Mouse (Mus musculus) CD4-positive helper T cell, adult 2 months (primary cell): ENCODE data around the gene Gm38655.
"Not testable (repeated sequence)": the region's sequence is repeated elsewhere in the genome, so short reads cannot be mapped to it uniquely, and the experiment has no call there.

ENCODE experiments used
- DNase-seq: peaks from one replicate; pipeline ENCODE4 v3.0.0-alpha.2; 2012; ENCODE audit warnings: low read depth, missing footprints, low spot score

The Gm38655 gene

DNA sequence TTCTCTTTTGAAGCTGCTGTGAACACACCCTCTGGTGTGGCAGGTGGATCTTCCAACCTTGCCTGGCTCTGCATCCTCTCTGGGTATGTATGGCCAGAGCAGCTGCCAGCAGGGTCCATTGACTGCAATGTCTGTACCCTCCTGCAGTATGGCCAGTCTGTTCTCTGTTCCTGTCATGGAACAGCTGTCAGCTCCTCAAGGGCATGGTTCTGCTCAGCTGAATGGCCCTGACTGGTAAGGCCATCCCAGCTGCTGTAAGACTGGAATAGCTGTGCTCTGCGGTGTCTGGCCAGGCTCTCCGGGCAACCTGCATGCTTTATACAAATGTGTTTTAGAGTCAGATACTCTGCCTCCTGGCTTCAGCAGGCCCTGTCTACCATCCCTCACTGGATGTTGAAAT is 5.6 kb downstream of the Gm38655 start:
- no peak for DNase-seq

DNA sequence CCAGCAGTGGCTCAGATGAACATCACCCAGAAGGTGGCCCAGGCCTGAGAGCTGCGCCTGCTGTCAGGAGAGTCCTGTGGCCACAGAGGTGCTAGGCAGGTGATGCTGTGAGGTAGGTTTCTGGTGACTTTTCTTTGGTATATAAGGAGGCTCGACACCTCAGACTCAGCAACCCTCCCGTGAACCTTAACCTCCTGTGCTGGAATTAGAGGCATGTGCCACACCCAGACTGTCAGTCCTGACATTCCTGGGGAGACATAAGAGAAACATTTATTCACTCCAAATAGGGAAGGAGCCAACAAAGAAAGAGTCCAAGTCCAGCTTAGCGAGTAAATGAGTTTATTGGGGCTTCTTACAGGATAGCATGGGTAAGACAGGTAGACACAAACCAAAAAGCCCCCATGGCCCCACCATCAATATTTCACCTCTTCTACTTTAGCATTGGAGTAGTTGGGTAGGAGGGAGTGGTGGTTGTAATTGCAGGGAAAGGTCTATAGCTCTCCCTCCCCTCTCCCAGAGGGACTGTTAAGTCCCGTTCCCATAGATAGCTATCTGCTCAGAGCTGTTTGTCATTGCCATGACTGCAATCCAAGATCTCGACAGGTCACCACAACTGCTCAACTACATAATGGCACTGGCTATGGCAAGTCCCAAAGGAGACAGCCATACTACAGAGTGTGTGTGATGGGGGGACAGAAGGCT is 9.2 kb downstream of the Gm38655 start:
- DNase-seq = no peak

DNA sequence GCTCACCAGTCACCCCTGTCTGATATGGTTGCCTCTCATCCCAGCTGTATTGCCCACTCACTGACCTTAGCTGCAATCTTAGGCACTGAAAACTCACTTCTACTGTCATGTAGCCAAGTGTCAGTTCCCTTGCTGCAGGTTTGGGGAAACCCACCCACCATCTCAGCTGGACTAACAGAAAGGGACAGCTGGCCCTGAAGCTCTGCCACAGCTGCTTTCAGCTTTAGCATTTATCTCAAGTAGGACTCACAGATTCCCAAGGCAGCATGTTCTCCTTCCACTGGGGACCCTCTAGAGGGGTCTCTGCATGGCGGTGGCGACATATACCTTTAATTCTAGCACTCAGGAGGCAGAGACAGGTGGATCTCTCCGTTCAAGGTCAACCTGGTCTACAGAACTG is 10.5 kb downstream of the Gm38655 start:
- DNase-seq = no peak

DNA sequence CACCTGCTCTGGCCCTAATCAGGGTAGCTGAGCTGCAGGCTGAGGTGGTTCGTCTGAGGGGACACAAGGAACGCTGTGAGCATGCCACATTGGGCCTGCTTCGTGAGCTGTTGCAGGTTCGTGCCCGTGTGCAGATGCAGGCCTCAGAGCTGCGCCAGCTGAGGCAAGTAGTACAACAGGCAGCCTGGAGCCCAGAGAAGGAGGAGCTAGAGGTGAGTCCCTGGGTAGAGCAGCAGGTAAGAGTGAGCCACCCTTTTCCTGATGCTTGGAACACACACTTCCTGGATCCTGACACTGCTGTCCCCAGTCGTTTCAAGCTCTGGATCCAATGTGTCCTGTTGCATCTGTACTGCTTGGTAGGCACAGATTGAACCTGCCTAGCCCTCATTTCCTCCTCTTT is 11.9 kb downstream of the Gm38655 start:
- DNase-seq = no peak

DNA sequence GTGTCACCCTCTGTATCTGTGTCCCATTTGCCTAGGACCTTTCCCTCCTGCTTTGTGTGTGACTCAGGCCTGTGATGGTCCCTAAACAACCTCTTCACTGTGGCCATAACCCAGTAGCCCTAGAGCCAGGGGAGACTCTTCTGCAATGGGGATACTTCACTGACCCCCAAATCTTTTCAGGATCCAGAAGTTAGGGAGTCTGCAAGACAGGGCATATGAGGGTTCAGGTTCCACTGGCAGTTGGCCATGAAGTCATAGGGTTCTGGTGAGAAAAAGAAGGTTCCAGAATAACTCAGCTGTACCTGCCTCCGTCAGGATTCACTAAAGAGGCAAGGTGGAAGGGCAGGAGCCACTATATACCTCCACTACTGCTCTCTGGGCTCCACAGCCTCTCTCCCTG is 13.1 kb downstream of the Gm38655 start, which contains the start of gene Ccdc154:
TSS of gene Ccdc154 (plus strand) at position 301 of the 400 bp plus-strand sequence.
- DNase-seq = no peak

- no peak for DNase-seq
These were observed 35.3 kb downstream of the Gm38655 start for GRCm38 (mm10) chr17:25139960-25140359.

DNA sequence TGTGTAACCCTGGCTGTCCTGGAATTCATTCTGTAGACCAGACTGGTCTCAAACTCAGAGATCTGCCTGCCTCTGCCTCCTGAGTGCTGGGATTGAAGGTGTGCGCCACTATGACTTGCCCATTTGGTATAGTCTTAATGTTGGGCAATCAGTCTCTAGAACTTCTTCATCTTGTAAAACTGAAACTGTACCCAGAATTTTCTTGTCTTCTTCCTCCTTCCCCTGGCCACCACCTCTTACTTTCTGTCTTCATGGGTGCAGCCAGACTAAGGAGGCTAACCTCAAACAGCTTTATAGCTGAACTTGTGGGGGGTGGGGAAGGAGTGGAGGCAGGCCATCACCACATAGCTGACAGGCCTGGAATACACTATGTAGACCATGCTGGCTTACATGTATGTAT is 36.5 kb downstream of the Gm38655 start:
- no peak for DNase-seq

GRCm38 (mm10) chr17:25135622-25136021 is 39.6 kb downstream of the Gm38655 start:
- DNase-seq = no peak

DNA sequence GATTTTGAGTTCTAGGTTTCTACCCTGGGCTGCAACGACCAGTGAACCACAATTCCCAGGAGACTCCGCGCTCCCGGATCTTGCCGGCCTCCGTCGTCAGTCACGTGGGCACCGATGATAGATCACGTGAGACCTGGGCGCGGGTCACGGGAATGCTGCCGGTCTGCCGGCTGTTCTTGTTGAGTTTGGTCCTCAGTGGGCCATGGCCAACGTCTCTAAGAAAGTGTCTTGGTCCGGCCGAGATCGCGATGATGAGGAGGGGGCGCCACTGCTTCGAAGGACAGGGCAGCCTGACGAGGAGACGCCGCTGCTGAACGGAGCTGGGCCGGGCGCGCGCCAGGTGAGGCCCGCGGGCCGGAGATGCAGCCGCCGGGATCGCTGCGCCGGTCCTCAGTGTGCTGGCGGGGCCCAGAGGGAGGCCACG is 42.0 kb downstream of the Gm38655 start, which contains the start of gene Clcn7:
TSS of gene Clcn7 (plus strand) at position 117 of the 424 bp plus-strand sequence.
- peak; percentile 79 for DNase-seq

DNA sequence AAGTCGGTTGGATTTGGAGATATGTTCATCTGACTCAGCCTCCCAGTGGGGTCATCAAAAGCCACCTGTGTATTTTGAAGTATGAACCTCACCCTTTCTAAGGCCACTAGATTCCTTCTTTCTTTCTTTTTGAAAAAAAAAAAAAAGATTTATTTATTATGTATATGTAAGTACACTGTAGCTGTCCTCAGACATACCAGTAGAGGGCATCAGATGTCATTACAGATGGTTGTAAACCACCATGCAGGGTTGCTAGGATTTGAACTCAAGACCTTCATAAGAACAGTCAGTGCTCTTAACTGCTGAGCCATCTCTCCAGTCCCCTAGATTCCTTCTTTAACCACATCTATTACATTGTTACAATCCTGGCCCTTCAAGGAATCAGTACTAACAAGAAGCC is 45.2 kb downstream of the Gm38655 start:
- peak; percentile 48 for DNase-seq

DNA sequence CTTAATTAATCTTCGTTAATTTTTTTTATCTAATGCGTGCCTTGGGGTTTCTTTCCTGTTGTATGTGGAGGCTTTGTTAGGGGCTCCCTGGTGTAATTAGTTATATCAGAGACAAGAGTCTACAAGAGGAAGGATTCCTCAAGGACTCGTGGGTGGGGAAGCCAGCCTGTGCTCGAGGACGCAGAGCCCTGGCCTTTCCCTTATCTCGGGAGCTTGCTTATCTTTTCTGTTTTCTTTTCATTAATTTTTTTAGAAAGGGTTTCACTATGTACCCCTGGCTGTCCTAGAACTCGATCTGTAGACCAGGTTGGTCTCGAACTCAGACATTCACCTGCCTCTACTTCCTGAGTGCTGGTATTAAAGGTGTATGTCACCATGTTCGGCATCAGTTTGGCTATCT is 47.6 kb downstream of the Gm38655 start:
- no peak for DNase-seq

GRCm38 (mm10) chr17:25127079-25127478 is 48.2 kb downstream of the Gm38655 start:
- DNase-seq = no peak

DNA sequence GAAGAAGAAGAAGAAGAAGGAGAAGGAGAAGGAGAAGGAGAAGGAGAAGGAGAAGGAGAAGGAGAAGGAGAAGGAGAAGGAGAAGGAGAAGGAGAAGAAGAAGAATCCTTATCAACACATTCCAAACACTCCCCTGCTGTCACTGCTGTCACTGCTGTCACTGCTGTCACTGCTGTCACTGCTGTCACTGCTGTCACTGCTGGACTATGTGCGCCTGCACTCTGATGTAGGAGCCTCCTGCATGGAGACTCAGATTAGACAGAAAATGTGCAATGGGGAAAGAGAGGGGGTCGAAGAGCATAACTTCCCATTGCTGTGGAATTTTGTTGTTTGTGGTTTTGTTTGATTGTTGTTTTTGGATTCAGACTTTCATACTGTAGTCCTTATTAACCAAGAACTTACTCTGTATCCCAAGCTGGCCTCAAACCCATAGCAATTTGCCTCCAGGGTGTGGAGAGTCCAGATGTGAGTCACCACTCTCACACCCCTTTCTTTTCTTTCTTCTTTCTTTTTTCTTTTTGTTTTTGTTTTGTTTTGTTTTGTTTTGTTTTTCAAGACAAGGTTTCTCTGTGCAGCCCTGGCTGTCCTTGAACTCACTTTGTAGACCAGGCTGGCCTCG is 49.7 kb downstream of the Gm38655 start:
- not testable (repeated sequence) for DNase-seq

GRCm38 (mm10) chr17:25123979-25124378 is 51.3 kb downstream of the Gm38655 start:
- peak; percentile 40 for DNase-seq
